Comparison of ENCODE assay signal across 9 mouse cellular contexts in genomic region chr6:112838879-112839278, GRCm38 (mm10).
DNase-seq lines count a peak whose midpoint lies in the region; ATAC-seq and TF ChIP-seq lines count a peak whose summit lies in the region.
"Had no signal": no experiment of that assay in that cellular context is flagged by ENCODE, and none has a peak within 500 bp of the region (broad histone marks: within the 10 kb centered on the region; RNA-seq: fewer than 3 reads in every experiment).

No protein-coding gene starts in this region.

- DNase-seq in gastrocnemius, adult 2 months = peak; percentile 60
- no peak for DNase-seq in gastrocnemius, adult 18-20 months (ENCODE audit: low spot score)
- peak; percentile 59 to 77 for DNase-seq in left cerebral cortex, postnatal 10 days (ENCODE audit: extremely low spot score in 1 of 2, low spot score in 2 of 2)
- DNase-seq in retina, postnatal 1 day = peak; percentile 90
- no peak for DNase-seq in heart, embryonic 10.5 days (ENCODE audit: low spot score)
- no peak for DNase-seq in lung, postnatal 25 days (ENCODE audit: low spot score)
- DNase-seq: lung, postnatal 4 days had no signal

- H3K9ac ChIP-seq in forebrain, embryonic 16.5 days (replicated peaks; ENCODE audit: low read depth, low read length) = no peak overlapping the region

- no peak for TF ChIP-seq CTCF in gastrocnemius, adult 2 months (IDR thresholded peaks at IDR 0.05)

- intact Hi-C loops in gastrocnemius, adult 2 months (cut with DNase I) = no loop called here
- intact Hi-C loops in left cerebral cortex, postnatal 10 days (cut with DNase I) = no loop called here

- H3K36me3 ChIP-seq in forebrain, embryonic 16.5 days (ENCODE audit: control insufficient read depth, insufficient read depth) = no peaks in the 10 kb centered on the region
- no peaks in the 10 kb centered on the region for H3K36me3 ChIP-seq in heart, embryonic 10.5 days

- H3K27me3 ChIP-seq in forebrain, embryonic 16.5 days (replicated peaks; ENCODE audit: control insufficient read depth, insufficient read depth, low read length) = no peaks in the 10 kb centered on the region
- H3K27me3 ChIP-seq in heart, embryonic 10.5 days (ENCODE audit: insufficient read depth, poor library complexity, severe bottlenecking) = peaks cover 5% of the 10 kb centered on the region; the same call in 1 of the 2 replicates

- H3K4me3 ChIP-seq in gastrocnemius, adult 2 months = no peak overlapping the region
- H3K4me3 ChIP-seq in forebrain, embryonic 16.5 days (replicated peaks; ENCODE audit: low read length) = no peak overlapping the region
- H3K4me3 ChIP-seq in heart, embryonic 10.5 days = no peak overlapping the region

- H3K4me1 ChIP-seq in forebrain, embryonic 16.5 days (replicated peaks; ENCODE audit: control insufficient read depth, insufficient read depth, low read length) = peaks cover 41% of the 10 kb centered on the region
- H3K4me1 ChIP-seq in heart, embryonic 10.5 days = peaks cover 4% of the 10 kb centered on the region; the same call in 1 of the 2 replicates

- H3K27ac ChIP-seq in gastrocnemius, adult 2 months = peak overlapping the region; percentile 32
- H3K27ac ChIP-seq in forebrain, embryonic 16.5 days (ENCODE audit: low read length) = peak overlapping the region; percentile 76
- H3K27ac ChIP-seq in heart, embryonic 10.5 days = no peak overlapping the region

- no peaks in the 10 kb centered on the region for H3K9me3 ChIP-seq in forebrain, embryonic 16.5 days (ENCODE audit: control insufficient read depth, low read length)
- no peaks in the 10 kb centered on the region for H3K9me3 ChIP-seq in heart, embryonic 10.5 days

- ATAC-seq in forebrain, embryonic 16.5 days = peak; percentile 95
- ATAC-seq in megakaryocyte progenitor cell, adult 5-6 weeks (replicated peaks; ENCODE audit: poor library complexity) = no peak

- WGBS in forebrain, embryonic 16.5 days = 4% methylated on average over 2 of the region's 2 CpGs
- 73% methylated on average over 2 of the region's 2 CpGs for WGBS in heart, embryonic 10.5 days

- no peak overlapping the region for H3K4me2 ChIP-seq in forebrain, embryonic 16.5 days (ENCODE audit: low read length)

Comparison
In these comparisons a context has a peak if more than half of its experiments do, and no peak if none do; other contexts are left out.
1. DNase-seq: peak in gastrocnemius, adult 2 months (single experiment), left cerebral cortex, postnatal 10 days (2 of 2) and retina, postnatal 1 day (single experiment); none in gastrocnemius, adult 18-20 months (single experiment), heart, embryonic 10.5 days (single experiment) and lung, postnatal 25 days (single experiment).